Mouse (Mus musculus) fat pad, adult 2 months (tissue): ENCODE measurements around the gene Hexim2.

Source experiments
- DNase-seq: peaks from one replicate; pipeline ENCODE4 v3.0.0-alpha.2; 2011; ENCODE audit warnings: low read depth, low spot score; ENCODE audit errors: extremely low read depth

Hexim2 gene

DNA sequence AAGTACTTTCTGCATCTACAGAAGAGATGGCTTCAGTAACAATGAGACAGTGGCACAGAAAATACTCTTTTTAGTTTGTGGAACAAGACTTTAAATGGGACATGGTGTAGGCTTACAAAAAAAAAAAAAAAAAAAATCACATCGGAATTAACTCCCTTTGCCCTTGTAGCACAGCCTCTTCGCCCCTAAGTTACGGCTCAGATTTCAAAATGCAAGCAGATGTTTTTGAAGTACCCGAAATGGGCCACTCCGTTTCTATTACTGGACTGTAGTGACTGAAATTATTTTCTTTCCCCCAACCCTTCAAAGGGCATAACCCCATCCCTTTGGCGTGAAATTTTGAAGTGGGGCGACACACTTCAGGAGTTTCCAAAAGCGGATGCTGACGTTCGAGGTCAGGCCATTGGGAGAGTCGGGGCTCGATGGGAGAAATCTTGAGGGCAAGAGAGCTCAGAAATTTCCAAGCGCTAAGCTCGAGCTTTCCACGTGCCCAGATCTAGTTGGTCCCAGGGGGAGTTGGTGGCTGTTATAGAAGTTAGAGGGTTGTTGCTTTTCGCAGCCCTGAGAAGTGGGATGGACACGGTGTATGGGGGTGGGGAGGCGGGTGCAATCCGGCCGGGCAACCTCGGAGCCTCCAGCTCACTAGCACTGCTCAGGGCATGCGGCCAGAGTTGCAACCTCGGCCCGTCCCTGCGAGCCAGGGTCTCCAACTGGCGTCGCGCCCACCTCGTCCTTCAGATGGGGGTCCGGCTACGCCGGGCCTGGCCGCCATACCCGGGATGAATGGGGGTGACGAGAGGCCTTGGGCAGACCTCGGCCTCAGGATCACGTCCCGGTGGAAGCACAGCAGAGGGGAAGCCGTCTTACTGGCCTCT, at the start of gene Hexim2:
Gene Hexim2, plus strand, starts transcription at position 729 of the 875 bp plus-strand sequence.
- no peak for DNase-seq

DNA sequence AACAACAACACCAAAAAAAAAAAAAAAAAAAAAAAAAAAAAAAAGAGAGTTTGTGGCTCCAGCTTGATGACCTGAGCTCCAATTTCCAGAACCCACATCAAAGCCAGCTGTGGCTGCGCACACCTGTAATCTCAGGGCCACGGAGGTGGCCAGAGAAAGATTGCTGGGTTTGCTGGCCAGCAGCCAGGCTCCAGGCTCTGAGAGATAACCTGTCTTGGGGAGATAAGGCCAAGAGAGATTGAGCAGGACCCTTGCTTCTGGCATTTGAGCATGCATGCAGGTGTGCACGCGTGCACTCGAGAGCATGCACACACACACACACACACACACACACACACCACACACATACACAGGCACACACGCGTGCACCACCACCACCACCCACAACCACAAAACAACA, 38.9 kb upstream of the Hexim2 start:
- no peak for DNase-seq

DNA sequence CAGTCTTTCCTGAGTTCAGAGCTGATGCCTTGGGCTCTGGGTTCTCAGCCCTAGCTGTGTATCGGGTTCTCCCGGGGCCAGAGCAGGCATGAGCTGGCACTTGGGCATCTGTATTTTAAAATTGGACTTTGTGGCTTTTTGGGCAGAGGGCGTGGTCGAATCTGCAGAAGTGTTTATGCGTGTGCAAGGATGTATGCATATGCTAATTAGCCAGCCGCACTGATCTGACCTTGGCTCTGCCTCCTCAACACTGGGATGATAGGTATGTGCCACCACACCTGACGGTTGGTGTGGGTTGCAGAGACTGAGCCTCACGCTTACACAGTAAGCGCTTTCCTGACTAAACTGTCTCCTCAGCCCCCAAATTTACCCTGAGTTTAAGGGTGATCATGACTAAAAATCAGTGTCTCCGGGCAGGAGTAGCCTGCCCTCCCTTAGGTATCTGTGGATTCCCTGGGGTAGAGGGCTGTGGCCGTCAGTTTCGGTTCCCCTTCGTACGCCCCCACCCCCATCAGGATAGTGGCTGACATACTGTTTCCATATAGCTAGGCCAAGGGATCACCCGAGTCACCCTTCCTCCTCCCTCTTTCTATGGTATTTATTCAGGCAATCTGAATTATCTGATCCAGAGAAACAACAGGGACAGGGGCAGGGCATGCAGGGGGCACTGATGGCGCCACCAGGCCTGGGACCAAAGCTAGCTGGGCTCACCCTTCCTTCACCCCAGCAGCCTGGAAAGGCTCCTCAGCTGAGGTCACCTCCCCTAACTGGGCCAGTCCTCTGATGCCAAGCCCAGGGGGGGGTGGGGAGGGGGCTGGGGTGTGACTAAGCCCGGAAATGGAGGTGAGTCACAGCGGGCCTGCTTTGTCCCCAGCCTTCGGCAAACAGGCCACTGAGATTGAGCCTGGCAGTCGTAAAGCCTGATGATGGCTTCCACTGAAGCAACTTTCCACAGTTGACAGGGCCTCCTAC, 38.1 kb upstream of the Hexim2 start:
- DNase-seq = no peak

DNA sequence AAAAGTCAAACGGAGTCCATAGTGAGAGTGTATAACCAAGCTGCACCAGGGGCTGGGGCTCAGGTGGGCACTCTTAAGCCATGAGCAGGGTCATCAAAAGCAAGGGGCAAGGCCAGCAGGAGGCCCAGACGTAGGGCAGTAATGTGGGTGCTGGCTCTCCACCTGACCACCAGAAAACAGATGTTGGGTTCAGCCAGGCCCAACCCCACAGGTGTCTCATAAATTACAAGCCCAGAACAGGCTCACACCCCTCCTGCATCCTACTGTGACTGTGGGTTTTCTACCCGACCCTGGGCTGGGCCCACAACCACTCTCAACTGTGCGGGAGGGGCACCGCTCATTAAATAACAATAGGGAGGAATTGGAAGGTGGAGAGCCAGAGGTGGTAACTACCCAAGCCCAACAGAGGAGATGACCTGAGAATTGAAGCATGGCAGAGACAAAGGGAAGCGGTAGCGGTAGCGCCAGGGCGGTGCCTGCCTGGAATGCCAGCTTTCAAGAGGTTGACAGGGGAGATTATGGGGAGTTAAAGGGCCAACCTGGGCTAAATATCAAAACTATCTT, 37.0 kb upstream of the Hexim2 start:
- no peak for DNase-seq

DNA sequence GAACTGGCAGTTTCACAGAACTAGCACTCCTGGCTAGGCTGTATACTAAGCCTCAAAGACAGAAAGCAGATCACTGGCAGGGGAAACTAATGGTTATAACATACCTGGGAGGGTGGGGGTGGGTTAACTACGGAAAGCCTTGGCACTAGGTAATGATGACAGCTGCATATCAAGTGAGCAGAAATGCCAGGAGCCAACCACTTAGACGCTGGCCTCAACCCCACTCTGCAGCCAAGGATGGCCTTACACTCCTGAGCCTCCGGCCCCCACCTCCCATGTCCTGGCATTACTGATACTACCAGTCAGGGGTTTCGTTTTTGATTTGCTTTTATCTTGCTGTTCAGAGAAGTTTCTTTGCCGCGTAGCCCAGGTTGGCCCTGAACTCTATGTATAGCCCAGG, 36.4 kb upstream of the Hexim2 start:
- DNase-seq = no peak

DNA sequence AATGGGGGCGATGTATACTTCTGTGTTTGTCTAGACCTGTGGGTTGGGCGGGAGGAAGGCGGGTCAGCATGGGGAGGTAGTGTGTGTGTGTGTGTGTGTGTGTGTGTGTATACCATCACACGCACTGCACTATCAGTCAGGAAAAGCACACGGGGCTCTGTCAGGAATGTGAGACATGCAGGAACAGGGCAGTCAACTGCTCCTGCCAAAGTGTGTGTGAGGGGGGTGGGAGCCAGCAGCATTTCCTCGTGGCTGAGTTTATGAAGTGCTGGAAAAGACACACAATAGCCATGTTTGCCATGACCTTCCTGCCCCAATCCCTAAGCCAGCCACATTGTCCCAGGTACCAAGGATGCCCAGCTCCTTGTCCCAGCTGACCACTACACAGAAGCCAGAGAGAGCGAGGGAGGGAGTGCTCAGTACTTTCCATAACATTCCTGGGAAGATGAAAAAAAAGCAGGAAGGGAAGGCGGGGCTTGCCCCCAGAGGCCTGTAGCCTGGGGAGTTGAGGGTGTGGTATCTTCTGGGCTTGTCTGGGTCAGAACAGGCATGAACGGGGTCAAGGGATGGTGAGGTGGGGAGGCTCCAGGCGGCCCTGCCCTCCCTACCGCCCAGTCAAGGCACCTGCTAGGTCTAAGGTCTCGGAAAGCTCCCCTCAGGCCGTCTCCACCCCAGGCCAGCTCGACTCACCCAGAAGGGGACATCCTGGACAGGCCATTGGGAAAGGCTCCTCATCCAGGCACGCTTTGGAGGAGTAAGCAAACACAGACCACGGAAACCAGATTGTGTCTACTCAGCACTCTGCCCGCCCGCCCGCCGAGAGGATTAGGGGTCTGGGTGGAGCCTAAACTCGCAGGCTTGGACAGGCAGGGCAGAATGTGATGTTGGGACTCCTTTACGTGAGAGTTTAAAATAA, 35.0 kb upstream of the Hexim2 start:
- no peak for DNase-seq

DNA sequence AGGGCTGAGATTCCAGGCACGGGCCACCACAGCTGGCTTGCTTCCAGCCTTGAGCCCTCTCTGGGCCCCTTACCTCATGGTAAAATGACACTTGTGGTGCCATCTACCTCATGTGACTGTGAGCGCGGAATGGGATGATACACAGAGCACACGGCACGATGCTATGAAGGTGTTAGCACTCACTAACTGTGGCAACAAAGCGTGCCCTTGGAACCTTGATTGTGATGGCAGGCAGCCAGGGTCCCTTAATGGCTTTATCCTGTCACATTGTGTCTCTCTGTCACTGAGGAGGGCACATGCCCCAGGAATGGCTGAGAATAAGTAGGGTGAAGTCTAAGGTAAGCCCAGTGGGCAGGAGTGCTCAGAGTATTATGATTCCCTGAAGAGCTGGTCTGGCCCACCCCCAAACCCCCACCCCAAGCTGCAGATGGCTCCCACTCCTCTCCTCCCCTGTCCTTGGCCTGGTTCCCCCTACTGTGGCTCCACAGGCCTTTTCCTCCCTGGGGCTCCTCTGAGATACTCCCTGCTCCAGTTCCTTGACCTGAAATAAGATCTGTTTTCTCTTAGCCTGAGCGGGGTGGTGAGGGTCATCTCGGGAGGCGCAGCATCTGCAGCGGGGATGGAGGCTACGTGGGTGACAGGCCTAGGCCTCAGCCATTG, 33.6 kb upstream of the Hexim2 start:
- DNase-seq = no peak

DNA sequence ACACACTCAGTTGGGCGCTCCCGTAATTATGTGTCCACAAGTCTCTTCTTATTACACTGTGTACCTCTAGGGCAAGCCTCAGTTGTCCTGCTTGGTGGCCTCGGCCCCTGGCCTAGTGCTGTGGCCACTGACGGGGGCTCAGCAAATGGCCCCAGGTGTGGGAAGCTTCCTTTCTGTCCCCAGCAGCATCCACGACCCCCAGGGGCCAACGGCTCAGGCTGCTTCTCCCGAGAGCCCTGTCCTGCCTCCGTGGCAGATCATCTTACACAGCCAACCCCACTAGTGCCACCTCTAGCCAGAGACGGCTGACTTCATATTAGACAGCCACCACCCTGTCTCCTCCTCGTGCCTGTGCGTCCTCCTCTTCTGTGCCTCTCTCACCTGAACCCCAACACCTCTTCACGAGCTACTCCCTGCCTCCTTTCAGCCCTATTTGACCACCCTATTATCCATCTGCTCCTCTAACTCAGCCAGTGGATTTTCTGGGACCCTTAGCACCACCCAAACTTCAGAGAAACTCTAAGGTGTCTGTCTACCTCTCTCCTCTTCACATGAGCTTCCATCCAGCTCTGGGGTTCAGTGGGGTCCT, 32.8 kb upstream of the Hexim2 start:
- DNase-seq = no peak

DNA sequence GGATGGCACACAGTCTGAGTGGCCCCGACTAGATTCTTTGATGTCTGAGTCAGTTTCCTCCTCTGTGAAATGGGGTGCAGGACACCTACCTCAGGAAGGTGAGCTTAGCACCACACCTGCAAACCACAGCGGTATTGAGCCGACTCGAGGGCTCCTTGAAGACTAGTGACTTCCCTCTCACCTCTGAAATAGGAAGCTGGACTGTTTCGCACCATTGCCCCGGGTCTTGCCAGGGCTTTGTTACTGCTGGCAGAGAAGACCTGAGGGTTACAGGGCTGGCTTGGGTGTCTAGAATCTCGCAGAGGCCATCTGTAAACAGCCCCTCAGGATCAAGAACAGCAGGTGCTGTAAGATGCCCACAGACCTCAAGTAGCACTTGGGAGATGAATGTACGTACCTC, 31.9 kb upstream of the Hexim2 start:
- no peak for DNase-seq

DNA sequence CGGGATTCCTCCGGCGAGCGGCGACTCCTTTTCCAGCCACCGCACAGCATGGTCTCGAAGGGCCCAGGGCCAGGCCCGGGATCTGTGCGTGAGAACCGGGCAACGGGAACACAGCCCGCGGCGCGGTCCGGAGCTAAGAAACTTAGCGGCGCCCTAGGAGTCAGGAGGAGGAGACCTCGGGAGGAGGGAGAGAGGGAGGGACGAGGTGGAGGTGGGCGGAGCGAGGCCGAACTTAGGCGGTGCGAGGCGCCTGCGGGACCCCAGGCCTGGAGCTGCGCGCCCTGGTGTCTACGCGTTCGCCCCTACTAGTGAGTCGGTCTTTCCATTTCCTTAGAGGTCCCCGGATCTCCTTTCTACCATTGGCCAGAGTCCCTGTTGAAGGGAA, 30.8 kb upstream of the Hexim2 start, which contains the start of the genes Plcd3 and Acbd4:
Gene Plcd3, minus strand, starts transcription at position 178 of the 385 bp plus-strand sequence.
Gene Acbd4, plus strand, starts transcription at position 202 of the 385 bp plus-strand sequence.
- no peak for DNase-seq

DNA sequence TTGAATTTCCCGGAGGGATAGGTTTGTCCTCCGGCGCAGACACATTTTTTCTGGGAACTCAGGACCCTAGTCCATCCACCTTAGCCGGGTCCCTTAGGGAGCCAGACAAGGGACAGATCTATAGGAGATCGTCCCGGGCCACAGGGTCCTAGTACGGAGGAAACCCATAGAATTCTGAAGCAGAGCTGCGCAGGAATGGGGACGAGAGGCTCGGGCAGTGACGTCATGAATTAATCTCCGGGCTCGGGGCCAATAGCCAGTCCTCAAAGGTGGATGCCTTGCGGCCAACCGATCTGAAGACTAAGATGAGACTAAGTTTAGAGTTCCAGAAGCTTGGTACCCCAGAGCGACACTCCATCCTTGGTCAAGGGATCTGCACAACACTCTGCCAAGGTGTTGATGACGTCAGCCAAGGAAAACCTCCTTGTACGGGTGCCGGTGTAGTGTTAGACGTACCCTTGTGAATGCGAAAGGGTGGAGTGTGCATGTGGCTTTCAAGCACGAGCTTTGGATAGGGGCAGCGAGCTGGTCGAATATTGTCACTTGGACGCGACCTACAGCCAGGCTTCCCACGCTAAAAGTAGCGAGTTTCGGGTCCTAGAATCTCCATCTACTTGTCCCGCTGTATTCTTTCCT, 30.2 kb upstream of the Hexim2 start:
- no peak for DNase-seq

DNA sequence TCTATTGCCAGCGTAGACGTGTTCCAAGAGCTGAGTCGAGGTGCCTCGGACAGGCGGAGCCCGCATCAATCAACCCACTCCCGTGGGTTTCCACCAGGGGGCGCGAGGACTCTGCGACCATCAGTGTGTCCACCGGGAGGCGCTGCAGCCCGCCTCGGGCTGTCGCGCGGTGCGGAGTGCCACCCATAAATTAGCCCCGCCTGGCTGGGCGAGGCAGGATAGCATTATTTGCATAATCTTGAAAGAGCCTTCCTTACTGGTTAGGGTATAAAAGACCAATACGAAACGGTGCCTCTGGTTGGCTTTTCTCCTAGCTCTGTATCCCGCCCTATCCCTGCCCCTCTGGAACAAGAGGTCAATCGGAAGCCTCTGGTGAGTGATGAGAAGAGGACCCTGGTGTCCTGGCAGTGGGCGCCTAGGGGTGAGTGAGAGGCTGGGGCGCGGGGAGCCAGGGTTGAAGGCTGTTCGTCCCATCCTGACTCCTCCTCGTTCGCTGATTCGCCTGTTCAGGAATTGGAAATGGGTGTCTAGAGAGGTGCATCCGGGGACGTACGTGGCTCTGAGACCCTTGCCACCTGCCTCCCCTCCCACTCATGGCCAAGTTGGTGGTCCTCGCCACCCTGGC, 29.4 kb upstream of the Hexim2 start:
- peak; percentile 82 for DNase-seq

DNA sequence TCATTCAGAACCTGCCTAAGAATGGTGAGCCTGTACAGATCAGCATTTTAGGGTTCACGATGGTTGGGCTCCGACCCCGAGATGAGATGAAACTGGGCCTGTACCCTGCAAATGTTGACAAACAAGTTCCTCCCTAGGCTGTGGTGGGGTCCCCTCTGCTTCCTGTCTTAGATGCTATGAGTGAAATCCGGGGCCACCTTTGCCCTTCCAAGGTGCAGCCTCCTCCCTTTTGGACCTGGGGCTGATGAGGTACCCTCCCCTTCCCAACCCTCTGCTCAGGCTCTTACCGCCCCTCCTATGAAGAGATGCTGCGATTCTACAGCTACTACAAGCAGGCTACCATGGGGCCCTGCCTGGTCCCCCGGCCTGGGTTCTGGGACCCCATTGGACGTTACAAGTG, 28.6 kb upstream of the Hexim2 start:
- DNase-seq = no peak

DNA sequence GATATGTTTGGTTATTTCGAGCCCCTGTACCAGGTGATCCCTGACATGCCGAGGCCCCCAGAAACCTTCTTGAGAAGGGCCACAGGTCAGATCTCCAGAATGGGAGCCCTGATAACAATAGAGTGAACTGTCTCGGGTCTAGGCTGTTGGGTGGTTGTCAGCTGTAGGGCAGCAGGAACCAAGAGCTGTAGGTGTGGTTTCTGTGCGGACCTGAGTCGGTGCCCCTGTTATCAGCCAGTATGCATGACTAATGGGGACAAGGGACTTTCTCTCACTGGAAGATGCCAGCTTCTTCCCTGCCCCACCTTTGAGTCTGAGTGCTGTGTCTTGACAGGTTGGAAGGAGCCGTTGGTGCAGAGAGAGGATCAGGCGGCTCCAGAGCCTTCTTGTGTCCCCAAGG, 27.8 kb upstream of the Hexim2 start:
- DNase-seq = no peak

DNA sequence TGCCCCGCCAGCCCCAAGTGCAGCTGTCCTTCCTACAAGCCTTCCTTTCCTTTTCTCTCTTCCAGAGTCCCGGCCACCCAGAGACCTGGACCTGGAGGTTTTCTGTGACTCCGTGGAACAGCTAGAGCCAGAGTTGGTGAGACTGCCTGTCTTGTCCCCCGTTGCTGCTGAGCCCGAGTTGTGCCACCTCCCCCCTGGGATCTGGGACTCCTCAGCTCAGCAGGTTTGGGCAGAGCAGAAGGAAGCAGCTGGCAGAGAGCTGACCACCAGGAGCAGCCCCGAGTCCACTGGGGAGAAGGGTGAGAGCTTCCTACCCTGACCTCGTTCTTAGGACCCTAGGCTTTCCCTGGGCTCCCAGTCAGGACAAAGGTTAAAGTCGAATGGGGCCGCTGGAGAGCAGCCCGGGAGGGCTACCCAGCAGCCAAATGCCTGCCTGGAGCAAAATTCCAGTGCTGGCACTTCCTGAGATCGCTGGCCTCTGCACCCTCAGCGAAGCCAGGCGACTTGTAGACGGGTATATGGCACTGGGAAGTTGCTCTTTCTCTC, 27.0 kb upstream of the Hexim2 start:
- DNase-seq = no peak

DNA sequence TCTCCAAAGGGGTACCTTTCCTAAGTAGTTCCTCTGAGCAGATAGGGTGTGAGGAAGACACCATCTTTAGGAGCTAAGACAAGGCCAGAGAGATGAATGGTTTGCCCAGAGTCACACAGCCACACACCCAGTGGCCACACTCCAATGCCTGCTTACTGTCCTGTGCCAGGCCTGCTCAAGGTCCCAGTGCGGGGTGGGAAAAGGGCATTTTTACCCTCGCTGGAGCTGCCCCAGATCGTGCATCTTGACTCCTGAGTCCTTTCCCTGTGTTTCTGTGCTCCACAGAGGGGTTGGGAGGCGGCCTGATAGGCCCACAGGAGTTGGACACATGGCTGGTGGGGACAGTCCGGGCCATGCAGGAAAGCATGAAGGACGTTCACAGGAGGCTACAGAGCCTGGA, 26.4 kb upstream of the Hexim2 start:
- no peak for DNase-seq

DNA sequence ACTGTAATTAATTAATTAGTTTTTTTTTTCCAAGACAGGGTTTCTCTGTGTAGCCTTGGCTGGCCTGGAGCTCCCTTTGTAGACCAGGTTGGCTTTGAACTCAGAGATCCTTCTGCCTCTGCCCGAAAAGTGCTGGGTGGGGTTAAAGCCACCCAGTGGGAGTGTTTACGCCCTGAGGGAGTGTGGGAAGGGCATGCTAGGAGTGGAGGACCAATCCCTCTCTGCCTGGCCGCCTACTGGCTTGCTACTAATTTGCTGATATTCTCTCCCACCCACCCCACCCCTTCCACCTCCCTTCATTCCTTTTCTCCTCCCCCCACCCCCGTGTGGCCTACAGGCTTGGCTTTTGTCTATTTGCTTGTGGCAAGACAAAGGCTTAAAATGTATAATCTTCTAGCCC, 25.8 kb upstream of the Hexim2 start:
- DNase-seq = no peak

DNA sequence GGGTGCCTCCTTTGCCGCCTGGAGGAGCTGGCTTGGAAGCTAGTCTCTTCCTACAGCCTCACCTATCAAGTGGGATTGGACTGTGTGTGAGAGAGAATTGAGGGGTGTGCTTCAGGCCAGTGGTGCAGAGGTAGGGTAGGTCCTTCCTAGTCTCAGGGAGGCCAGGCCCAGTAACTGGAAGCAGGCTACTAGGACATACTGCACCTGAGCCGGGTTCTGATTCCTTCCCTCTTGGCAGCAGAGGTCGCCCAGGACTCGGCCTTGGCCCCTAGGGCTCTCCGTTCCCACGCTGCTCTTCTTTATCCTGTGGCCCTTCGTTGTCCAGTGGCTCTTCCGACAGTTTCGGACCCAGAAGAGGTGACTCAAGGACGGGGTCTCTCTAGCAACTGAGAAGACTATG, 20.9 kb upstream of the Hexim2 start:
- no peak for DNase-seq
